Mouse (Mus musculus) small intestine, adult 2 months (tissue): ENCODE data around the gene Sdccag8.

ENCODE experiments used
- CTCF ChIP-seq: fragments of 200-500 bp; IDR thresholded peaks from 2 replicates; pipeline ENCODE4 v1.5.1; 2012; ENCODE audit warnings: low read depth, mild to moderate bottlenecking, control low read depth, inconsistent platforms, low read length, moderate library complexity, mixed read lengths; ENCODE audit not compliant: insufficient replicate concordance, insufficient read length; ENCODE audit errors: extremely low read depth
- POLR2A ChIP-seq: fragments of 200-500 bp; IDR thresholded peaks from 2 replicates; pipeline ENCODE4 v1.6.1; 2012; ENCODE audit warnings: low read depth, mild to moderate bottlenecking, control low read depth, inconsistent platforms, low read length, moderate library complexity

DNA sequence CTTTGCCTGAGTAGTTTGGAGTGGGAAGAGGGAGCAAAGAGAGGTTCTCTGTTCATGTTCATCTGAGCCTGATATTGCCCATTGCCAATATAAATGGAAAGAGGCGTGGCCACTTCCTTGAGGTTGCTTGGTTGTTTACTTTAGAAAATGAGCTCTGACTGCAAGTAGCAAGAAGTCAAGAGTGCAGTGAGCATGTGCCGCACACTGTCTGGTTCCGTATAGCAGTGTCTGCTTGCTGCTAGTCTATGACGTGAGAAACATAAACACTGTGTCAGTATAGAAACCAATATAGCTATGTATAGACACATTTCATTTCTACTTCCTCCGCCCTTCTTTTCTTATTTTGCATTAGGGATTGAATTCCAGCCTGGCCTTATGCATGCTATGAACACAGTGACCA is 111.5 kb downstream of the Sdccag8 start:
- TF ChIP-seq POLR2A: no peak
- no peak for TF ChIP-seq CTCF
